Mouse (Mus musculus) gastrocnemius, adult 2 months (tissue): ENCODE results near the gene Inafm2. TPM values are rescaled to one million over a fixed set of nuclear protein-coding genes. Genes with fewer than 3 reads are reported as not detected.

Source experiments
- DNase-seq: peaks from one replicate; pipeline ENCODE4 v3.0.0; 2022
- H3K27ac ChIP-seq: fragments of 200-600 bp; 2 replicates; pipeline ENCODE4 v1.8.1; 2022; ENCODE audit warnings: mild to moderate bottlenecking
- H3K4me3 ChIP-seq: fragments of 200-600 bp; 2 replicates; pipeline ENCODE4 v1.8.1; 2022; ENCODE audit warnings: mild to moderate bottlenecking, moderate library complexity
- CTCF ChIP-seq: fragments of 200-600 bp; IDR thresholded peaks from 2 replicates; pipeline ENCODE4 v1.8.1; 2022; ENCODE audit warnings: antibody characterized with exemption, mild to moderate bottlenecking, moderate library complexity
- intact Hi-C: fragments of 180-260 bp; cut with DNase I; formaldehyde crosslinking; loops from one replicate; pipeline ENCODE4 v1.15.1; 2025
- total RNA-seq, 2 experiments: library from RNA; stranded (reverse); gene quantifications; 2 replicates each; pipeline ENCODE4 v1.2.3; 2021

Gene Inafm2
- total RNA-seq, 2 experiments from 2014 or later, result 5.2 to 5.8 TPM

DNA sequence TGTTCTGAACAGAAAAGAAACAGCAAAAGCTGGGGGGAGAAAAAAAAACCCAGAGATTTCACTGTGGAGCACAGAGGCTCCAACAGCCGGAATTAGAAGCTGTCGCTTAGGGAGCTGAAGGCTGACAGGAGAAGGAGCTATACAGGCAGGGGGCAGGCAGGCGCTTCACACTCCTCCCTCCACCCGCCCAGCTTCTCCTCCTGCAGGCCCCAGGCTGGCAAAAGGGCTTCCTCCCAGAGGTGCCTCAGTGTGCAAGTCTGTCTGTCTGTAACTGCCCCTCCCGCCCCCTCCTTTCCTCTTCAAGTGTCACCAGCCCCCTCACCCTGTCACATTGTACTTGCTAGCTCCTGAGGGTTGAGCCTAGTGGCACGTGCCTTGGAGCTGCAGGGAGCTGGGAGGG, 39.1 kb upstream of the Inafm2 start:
- TF ChIP-seq CTCF, result no peak
- no peak overlapping the region for H3K4me3 ChIP-seq
- H3K27ac ChIP-seq, result no peak overlapping the region
- DNase-seq, result no peak
- intact Hi-C loops, result no loop called here

DNA sequence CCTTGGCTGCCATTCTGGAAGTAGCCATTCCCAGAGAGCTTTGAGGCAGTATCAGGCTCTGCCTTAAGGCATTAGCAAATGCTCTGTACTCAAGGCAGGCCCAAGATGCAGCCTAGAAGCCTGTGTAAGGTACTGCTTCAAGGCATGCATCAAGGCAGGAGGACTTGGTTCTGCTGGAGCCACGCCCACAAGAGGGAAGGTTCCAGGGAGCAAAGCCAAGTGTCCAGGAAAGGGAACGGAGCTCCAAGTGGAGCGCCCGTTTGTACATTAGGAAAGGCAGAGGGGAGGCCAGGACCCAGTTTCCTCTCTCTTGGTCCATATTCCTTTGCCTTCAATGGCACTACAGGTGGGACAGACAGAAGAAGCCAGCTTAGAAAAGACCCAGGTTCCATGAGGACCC, 37.1 kb upstream of the Inafm2 start:
- Histone ChIP-seq H3K27ac (no peak overlapping the region), H3K4me3 (no peak overlapping the region)
- intact Hi-C loops, result no loop called here
- no peak for DNase-seq
- no peak for TF ChIP-seq CTCF

DNA sequence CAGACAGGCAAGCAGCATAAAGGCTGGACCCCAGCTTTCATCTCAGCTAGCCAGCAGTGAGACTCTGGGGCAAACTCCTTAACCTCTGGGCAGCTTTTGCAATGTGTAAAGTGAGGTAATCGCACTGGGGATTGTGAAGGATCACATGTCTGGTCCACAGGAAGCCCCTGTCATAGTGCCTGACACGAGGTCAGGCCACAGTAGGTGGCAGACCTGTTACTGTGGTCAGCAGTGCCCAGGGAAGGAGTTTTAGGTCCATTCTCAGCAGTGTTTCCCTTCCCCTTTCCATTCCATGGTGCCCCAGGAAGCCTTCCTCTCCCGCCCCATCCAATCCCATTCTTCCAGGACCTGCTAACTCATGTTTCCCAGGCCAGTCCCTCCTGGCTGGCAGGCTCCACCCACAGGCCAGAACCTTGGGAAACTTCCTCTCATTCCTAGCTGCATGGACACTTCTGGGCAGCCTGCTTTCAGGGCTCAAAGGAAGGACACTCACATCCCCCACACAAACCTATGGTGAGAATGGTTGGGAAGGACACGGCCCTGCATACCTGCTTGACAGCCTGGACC, 35.8 kb upstream of the Inafm2 start:
- no peak for TF ChIP-seq CTCF
- H3K27ac ChIP-seq, result no peak overlapping the region
- H3K4me3 ChIP-seq, result no peak overlapping the region
- intact Hi-C loops, result no loop called here
- DNase-seq, result no peak

DNA sequence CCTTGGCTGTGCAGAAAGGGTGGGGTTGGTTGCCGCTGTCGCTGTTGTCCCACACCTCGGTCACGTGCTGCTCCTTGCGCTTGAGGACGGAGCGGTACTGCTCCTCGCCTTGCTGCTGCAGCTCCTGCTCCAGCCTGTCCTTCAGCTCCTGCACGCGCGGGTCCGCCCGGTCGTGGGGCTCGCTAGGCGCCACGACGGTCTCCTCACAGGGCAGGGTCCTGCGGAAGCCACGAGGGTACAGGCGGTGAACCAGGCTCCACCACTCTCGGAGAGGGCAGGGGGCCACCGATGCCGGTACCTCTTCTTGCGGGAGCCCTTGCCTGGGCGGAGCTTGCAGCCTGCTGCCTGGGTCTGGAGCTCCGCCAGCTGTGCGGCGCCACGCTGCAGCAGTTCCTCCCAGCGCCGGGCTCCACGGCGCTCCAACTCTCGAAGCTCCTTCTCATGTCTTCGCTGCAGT, 34.5 kb upstream of the Inafm2 start:
- TF ChIP-seq CTCF, result no peak
- Histone ChIP-seq H3K4me3 (peak overlapping the region; percentile 65), H3K27ac (no peak overlapping the region)
- intact Hi-C loops, result no loop called here
- DNase-seq, result peak; percentile 74

DNA sequence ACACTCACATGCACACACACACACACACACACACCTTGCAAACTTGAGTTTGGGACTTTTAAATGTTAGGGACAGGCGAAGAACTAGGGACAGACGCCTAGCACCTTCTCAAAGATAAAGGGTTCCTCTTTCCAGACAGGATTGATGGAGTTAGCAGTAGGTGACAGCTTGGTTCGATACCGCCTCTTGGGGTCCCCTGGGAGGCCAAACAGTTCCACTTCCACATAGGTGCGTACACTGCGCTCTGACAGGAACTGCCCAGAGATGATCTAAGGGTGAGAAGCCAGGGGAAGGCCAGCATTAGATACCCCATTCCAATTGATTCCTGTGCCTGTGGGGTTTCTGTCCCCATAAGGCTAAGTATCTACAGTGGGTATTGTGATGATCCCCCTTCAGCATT, 31.9 kb upstream of the Inafm2 start:
- intact Hi-C loops, result no loop called here
- Histone ChIP-seq H3K27ac (no peak overlapping the region), H3K4me3 (no peak overlapping the region)
- no peak for TF ChIP-seq CTCF
- DNase-seq, result no peak

DNA sequence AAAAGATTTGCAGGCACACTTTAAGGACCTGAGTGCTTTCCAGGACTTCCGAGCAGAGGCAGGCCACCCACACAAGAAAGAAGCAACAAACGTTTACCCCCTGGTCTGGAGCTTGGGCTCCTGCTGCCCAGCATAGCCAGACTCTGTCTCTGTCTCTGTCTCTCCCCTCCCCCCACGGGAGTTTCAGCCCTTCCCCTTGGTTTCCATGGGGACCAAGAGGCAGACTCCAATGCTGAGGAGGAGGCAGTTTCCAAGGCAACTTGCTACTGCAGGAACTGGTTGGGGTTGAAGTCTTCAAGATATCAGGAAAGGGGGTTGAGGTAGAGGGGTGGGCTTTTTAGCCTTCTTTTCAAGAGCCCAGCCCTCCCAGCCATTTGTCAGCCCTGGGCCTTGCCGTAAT, 31.3 kb upstream of the Inafm2 start:
- TF ChIP-seq CTCF, result no peak
- no peak overlapping the region for H3K4me3 ChIP-seq
- intact Hi-C loops, result no loop called here
- no peak overlapping the region for H3K27ac ChIP-seq
- no peak for DNase-seq

DNA sequence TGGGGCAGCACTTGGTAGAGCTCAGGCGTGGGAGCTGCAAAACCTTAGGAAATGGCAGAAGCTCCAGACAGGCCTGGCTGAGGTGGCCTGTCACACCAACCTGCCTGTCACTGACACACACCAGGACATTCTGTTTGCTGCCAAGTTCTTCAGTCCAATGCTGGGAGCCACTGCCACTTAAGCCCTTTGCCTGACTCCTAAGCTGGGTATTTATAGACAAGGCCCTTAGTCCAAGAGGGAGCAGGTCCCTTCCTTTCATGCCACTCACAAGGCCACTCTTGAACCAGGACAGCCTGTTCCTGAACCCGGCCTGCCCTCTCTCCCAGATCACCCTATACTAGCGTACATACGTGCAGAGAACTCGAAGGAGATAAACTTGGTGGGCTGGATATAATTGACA, 28.9 kb upstream of the Inafm2 start:
- peak; percentile 70 for DNase-seq
- TF ChIP-seq CTCF, result no peak
- H3K4me3 ChIP-seq, result no peak overlapping the region
- peak overlapping the region; percentile 85 for H3K27ac ChIP-seq
- intact Hi-C loops, result no loop called here

DNA sequence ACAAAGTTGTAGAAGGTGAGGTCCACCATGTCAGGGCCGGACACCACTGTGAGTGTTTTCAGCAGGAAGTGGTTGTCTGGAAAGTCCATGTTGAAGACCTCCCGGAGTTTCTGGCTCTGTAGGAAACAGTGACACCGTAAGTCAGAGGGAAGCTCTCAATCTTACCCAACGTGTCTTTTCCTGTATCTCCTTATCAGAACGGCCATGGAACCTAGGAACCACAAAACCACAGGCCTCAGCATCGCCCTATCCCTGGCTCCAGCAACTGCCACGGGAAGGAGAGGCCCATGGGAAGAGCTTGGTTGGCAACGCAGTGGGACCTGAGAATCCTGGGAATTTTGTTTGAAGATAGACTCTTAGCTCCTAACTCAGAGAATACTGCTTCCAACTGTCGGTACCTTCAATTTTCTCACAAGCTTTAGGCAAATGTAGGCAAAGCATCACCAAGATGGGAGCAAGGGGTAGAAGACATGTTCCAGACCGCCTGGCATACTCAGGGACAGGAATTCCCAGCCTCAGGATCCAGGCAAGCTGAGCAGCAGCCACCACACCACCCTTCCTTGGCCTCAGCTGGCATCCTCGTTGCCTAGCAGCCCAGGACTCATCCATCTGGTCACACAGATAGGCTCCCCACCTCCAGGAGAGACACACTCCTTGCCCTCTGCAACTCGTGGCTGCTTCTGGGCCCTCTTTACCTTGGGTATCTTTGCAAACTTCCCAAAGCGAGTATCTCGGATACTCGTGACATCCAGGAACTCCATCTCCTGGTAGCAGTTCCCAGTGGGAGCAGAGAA, 21.7 kb upstream of the Inafm2 start:
- no peak overlapping the region for H3K27ac ChIP-seq
- intact Hi-C loops, result no loop called here
- TF ChIP-seq CTCF, result no peak
- peak; percentile 8 for DNase-seq
- no peak overlapping the region for H3K4me3 ChIP-seq

DNA sequence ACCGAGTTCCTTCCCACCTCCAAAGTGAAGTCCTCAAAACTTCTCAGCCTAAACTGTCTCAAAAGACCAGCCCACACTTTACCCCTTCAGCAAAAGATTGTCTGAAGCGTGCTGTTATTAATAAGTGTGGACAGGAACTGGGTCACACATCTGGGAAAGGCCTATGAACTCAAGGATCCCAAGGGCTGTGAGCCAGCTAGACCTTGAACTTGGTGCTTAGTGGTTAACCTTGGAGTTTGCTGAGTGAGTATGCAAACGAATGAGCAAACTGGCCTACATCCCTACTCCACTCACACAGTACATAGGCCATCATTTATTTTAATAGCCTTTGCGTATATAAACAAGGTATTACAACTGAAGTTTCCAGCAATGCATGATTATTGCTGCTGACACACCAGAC, 20.0 kb upstream of the Inafm2 start:
- DNase-seq, result no peak
- H3K27ac ChIP-seq, result no peak overlapping the region
- intact Hi-C loops, result no loop called here
- no peak overlapping the region for H3K4me3 ChIP-seq
- no peak for TF ChIP-seq CTCF

DNA sequence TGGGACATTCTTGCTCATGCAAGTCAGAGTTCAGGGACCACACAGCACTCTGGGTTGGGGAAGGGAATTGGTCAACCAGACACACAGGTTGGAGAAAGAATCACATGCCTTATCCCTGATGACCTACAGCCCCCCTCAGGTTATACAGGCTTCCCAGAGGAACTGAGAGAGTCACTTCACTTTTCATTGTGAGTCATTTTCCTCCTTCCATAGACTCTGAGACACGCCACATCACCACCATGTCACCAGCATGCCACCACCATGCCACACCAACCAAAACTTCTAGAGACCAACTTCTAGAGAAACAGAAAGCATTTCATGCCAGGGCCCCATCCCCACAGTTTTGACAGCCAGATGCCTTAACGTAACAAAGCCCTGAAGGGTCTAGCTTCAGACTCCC, 18.7 kb upstream of the Inafm2 start:
- DNase-seq, result peak; percentile 4
- intact Hi-C loops, result no loop called here
- TF ChIP-seq CTCF, result no peak
- Histone ChIP-seq H3K4me3 (no peak overlapping the region), H3K27ac (no peak overlapping the region)

DNA sequence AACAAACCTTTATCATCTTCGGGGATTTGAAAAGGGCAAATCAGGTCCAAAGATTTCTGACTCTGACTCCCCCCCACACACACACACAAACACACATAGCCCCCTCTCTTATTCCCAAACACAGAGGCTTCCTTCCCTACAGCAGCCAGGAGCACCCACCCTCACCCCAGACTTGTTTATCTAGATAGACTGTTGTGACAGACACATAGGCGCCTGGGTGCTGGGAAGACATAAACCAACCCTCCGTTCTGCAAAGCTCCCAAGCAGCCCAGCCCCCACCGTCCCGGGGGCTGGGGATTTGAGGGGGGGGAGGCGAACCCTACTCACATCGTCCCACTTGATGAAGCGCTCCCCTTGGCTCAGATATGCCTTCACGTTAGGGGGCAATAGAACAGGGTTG, 17.6 kb upstream of the Inafm2 start:
- Histone ChIP-seq H3K4me3 (peak overlapping the region; percentile 13; the same call in 1 of the 2 replicates), H3K27ac (no peak overlapping the region)
- no peak for TF ChIP-seq CTCF
- peak; percentile 4 for DNase-seq
- intact Hi-C loops, result no loop called here

DNA sequence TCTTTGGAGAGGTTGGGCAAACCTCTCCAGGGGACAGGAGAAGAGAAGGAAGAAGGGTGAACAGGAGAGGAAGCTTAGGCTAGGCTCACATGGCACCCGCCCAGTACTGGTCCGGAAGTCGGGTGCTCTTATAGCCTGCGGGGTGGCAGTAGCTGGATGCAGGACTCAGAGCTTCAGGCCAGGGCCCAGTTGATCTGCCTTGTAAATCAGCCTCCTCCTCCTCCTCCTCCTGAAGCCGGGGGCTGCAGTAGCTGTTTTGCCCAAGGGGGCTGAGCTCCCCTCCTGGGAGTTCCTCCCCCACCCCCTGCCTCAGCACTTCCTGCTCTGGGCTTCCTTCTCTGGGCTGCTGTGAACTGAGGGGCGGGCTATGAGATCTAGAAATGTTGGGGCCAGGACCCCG, 17.2 kb upstream of the Inafm2 start, which contains the start of gene Plcb2:
Gene Plcb2 (minus strand): TSS at position 102 of the 400 bp plus-strand sequence.
- peak within 1 kb of the TSS; percentile 13; the same call in 1 of the 2 replicates for H3K4me3 ChIP-seq
- H3K27ac ChIP-seq, result no peak within 1 kb of the TSS
- intact Hi-C loops, result no loop called here
- no peak for TF ChIP-seq CTCF
- peak; percentile 19 for DNase-seq

DNA sequence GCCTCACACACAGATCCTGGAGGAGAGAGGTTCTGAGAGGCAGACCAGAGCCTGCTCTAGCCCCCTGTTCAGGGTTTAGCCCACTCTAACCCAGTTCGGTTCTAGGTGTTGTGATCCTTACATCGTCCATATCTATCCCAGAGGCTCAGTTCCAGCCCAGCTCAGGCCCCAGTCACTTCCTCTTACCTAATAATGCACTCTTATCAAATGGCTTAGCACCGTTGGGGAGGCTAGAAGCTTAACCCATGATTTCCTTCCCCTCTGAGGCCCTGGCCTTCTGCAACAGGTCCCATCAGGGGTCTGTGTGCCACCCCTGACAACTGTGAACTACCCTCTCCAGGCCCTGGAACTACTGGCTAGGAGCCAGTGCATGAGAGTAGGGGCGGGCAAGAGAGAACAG, 16.4 kb upstream of the Inafm2 start:
- Histone ChIP-seq H3K27ac (no peak overlapping the region), H3K4me3 (no peak overlapping the region)
- no peak for DNase-seq
- no peak for TF ChIP-seq CTCF
- intact Hi-C loops, result no loop called here
